Mouse (Mus musculus) cerebellum, postnatal 36 days (tissue): ENCODE measurements around the gene Tmbim6.
"Not testable (repeated sequence)": the region's sequence is repeated elsewhere in the genome, so short reads cannot be mapped to it uniquely, and the experiment has no call there.

Source experiments
- DNase-seq, 2 experiments: peaks; one replicate each; pipeline ENCODE4 v3.0.0; 2021 to 2022; ENCODE audit warnings: mixed read lengths in 2 of 2

The Tmbim6 gene

GRCm38 (mm10) chr15:99386110-99386509, 6.6 kb upstream of the Tmbim6 start:
- not testable (repeated sequence) for DNase-seq

- DNase-seq, result no peak
Measured at GRCm38 (mm10) chr15:99386796-99387195, 5.9 kb upstream of the Tmbim6 start.

- no peak for DNase-seq
Measured at GRCm38 (mm10) chr15:99387976-99388375, 4.7 kb upstream of the Tmbim6 start.

GRCm38 (mm10) chr15:99390472-99391401, 1.9 kb upstream of the Tmbim6 start:
- DNase-seq, result no peak

- no peak for DNase-seq
Measured at GRCm38 (mm10) chr15:99391975-99392374, 707 bp upstream of the Tmbim6 start.

GRCm38 (mm10) chr15:99393386-99394252, 937 bp downstream of the Tmbim6 start:
- DNase-seq, result peak in 1 of 2 experiments; percentile 54

GRCm38 (mm10) chr15:99396462-99396861, 3.8 kb downstream of the Tmbim6 start:
- no peak for DNase-seq

GRCm38 (mm10) chr15:99396875-99397274, 4.2 kb downstream of the Tmbim6 start:
- no peak for DNase-seq

GRCm38 (mm10) chr15:99397622-99398021, 4.9 kb downstream of the Tmbim6 start:
- no peak for DNase-seq

GRCm38 (mm10) chr15:99399503-99400245, 7.0 kb downstream of the Tmbim6 start:
- no peak for DNase-seq

- DNase-seq, result no peak
Measured at GRCm38 (mm10) chr15:99400602-99401001, 7.9 kb downstream of the Tmbim6 start.

- DNase-seq, result no peak
Measured at GRCm38 (mm10) chr15:99403159-99403889, 10.6 kb downstream of the Tmbim6 start.

- no peak for DNase-seq
Measured at GRCm38 (mm10) chr15:99405150-99405549, 12.5 kb downstream of the Tmbim6 start.

- no peak for DNase-seq
Measured at GRCm38 (mm10) chr15:99406986-99407570, 14.4 kb downstream of the Tmbim6 start.

- DNase-seq, result no peak
Measured at GRCm38 (mm10) chr15:99408845-99409244, 16.2 kb downstream of the Tmbim6 start.

GRCm38 (mm10) chr15:99411747-99412146, 19.1 kb downstream of the Tmbim6 start:
- no peak for DNase-seq

GRCm38 (mm10) chr15:99415793-99416192, 23.1 kb downstream of the Tmbim6 start:
- DNase-seq, result peak; percentile 71 to 75

GRCm38 (mm10) chr15:99416348-99416882, 23.7 kb downstream of the Tmbim6 start:
- peak; percentile 71 to 89 for DNase-seq

- no peak for DNase-seq
Measured at GRCm38 (mm10) chr15:99416957-99417356, 24.3 kb downstream of the Tmbim6 start.

- DNase-seq, result no peak
Measured at GRCm38 (mm10) chr15:99417692-99418271, 25.1 kb downstream of the Tmbim6 start.

GRCm38 (mm10) chr15:99420101-99420500, 27.4 kb downstream of the Tmbim6 start:
- no peak for DNase-seq
